Mouse (Mus musculus) CH12.LX (cell line): Measurements from ENCODE around the gene Msrb2. TPM values are rescaled to one million over a fixed set of nuclear protein-coding genes. Genes with fewer than 3 reads are reported as not detected.

Experiments used
- DNase-seq: peaks from one replicate; pipeline ENCODE4 v3.0.0-alpha.2; 2013; ENCODE audit errors: extremely low read depth
- H3K27ac ChIP-seq: 2 replicates; pipeline ENCODE4 v1.5.1; 2012; ENCODE audit warnings: low read depth, mild to moderate bottlenecking, control low read depth, moderate library complexity; ENCODE audit not compliant: insufficient read depth
- H3K27me3 ChIP-seq: replicated peaks from 2 replicates; pipeline ENCODE3; 2012; ENCODE audit warnings: inconsistent platforms
- H3K36me3 ChIP-seq, 2 experiments: replicated peaks in 1 of 2; 2 replicates each; pipeline versions ENCODE3 to v1.6.1; 2012; ENCODE audit warnings: inconsistent platforms in 1 of 2, low read length in 1 of 2, mild to moderate bottlenecking in 1 of 2, mixed read lengths in 1 of 2, moderate library complexity in 1 of 2; ENCODE audit not compliant: control insufficient read depth in 1 of 2, insufficient read depth in 1 of 2
- H3K4me1 ChIP-seq, 2 experiments: 2 replicates each; pipeline ENCODE4 v1.6.1; 2012; ENCODE audit warnings: inconsistent platforms in 1 of 2, moderate library complexity in 1 of 2; ENCODE audit not compliant: insufficient read depth in 2 of 2, control insufficient read depth in 1 of 2
- H3K4me2 ChIP-seq: 2 replicates; pipeline ENCODE4 v1.6.1; 2012; ENCODE audit warnings: low read depth, mild to moderate bottlenecking, control low read depth; ENCODE audit not compliant: poor library complexity, insufficient read depth, severe bottlenecking
- H3K4me3 ChIP-seq, 3 experiments: fragments of 150-350 bp in 1 of 3; sonication (generic) in 1 of 3; replicated peaks in 1 of 3; 2 replicates each; pipeline versions ENCODE3 to v1.5.1; 2011 to 2012; ENCODE audit warnings: low read depth in 2 of 3, low read length in 2 of 3, mild to moderate bottlenecking in 2 of 3, moderate library complexity in 2 of 3, control low read depth in 1 of 3, improper control_type of control experiment in 1 of 3, inconsistent platforms in 1 of 3, mixed read lengths in 1 of 3; ENCODE audit not compliant: poor library complexity in 1 of 3
- H3K79me2 ChIP-seq: replicated peaks from 2 replicates; pipeline ENCODE4 v1.6.1; 2012; ENCODE audit warnings: mild to moderate bottlenecking, moderate library complexity; ENCODE audit not compliant: control insufficient read depth, poor library complexity, insufficient read depth, severe bottlenecking; ENCODE audit errors: extremely low read depth
- H3K9ac ChIP-seq: 2 replicates; pipeline ENCODE4 v1.6.1; 2012; ENCODE audit warnings: low read depth, mild to moderate bottlenecking, control low read depth, moderate library complexity; ENCODE audit not compliant: insufficient read depth
- H3K9me3 ChIP-seq: replicated peaks from 2 replicates; pipeline ENCODE3; 2012; ENCODE audit warnings: low read length, inconsistent platforms, mixed read lengths
- BHLHE40 ChIP-seq: IDR thresholded peaks from 2 replicates; pipeline ENCODE4 v1.6.1; 2011; ENCODE audit warnings: mild to moderate bottlenecking, low read depth, low read length, improper control_type of control experiment
- CHD1 ChIP-seq: IDR thresholded peaks from 2 replicates; pipeline ENCODE4 v1.6.1; 2012; ENCODE audit warnings: low read depth, low read length, improper control_type of control experiment, inconsistent platforms
- CHD2 ChIP-seq: IDR thresholded peaks from 2 replicates; pipeline ENCODE4 v1.6.1; 2011; ENCODE audit warnings: low read length, improper control_type of control experiment
- CTCF ChIP-seq, 2 experiments: IDR thresholded peaks in 1 of 2; conservative IDR thresholded peaks in 1 of 2; 2 replicates each; pipeline ENCODE4 v1.5.1; 2011 to 2012; ENCODE audit warnings: low read depth in 2 of 2, low read length in 2 of 2, improper control_type of control experiment in 1 of 2, inconsistent platforms in 1 of 2, mild to moderate bottlenecking in 1 of 2, moderate library complexity in 1 of 2
- E2F4 ChIP-seq: IDR thresholded peaks from 2 replicates; pipeline ENCODE4 v1.6.1; 2011; ENCODE audit warnings: low read depth, low read length, improper control_type of control experiment; ENCODE audit not compliant: insufficient replicate concordance
- EP300 ChIP-seq: IDR thresholded peaks from 2 replicates; pipeline ENCODE4 v1.6.1; 2011; ENCODE audit warnings: low read length, improper control_type of control experiment
- ETS1 ChIP-seq: conservative IDR thresholded peaks from 2 replicates; pipeline ENCODE4 v1.6.1; 2012; ENCODE audit warnings: low read depth, mild to moderate bottlenecking, inconsistent platforms, low read length, improper control_type of control experiment, moderate library complexity
- GABPA ChIP-seq: IDR thresholded peaks from 2 replicates; pipeline ENCODE4 v1.6.1; 2012; ENCODE audit warnings: low read depth, low read length, improper control_type of control experiment, inconsistent platforms; ENCODE audit not compliant: insufficient replicate concordance
- IRF4 ChIP-seq: IDR thresholded peaks from 2 replicates; pipeline ENCODE4 v1.6.1; 2014; ENCODE audit warnings: low read depth, mild to moderate bottlenecking, inconsistent platforms, low read length, improper control_type of control experiment
- JUN ChIP-seq: IDR thresholded peaks from 2 replicates; pipeline ENCODE4 v1.6.1; 2011; ENCODE audit warnings: low read depth, mild to moderate bottlenecking, low read length, improper control_type of control experiment, moderate library complexity; ENCODE audit not compliant: insufficient read depth
- JUND ChIP-seq: conservative IDR thresholded peaks from 2 replicates; pipeline ENCODE4 v1.6.1; 2011; ENCODE audit warnings: low read depth, low read length, improper control_type of control experiment
- MAFK ChIP-seq: IDR thresholded peaks from 2 replicates; pipeline ENCODE4 v1.6.1; 2011; ENCODE audit warnings: low read length, improper control_type of control experiment; ENCODE audit not compliant: insufficient replicate concordance
- MAZ ChIP-seq: IDR thresholded peaks from 2 replicates; pipeline ENCODE4 v1.6.1; 2012; ENCODE audit warnings: low read depth, mild to moderate bottlenecking, inconsistent platforms, low read length, improper control_type of control experiment, moderate library complexity
- MEF2A ChIP-seq: IDR thresholded peaks from 2 replicates; pipeline ENCODE4 v1.6.1; 2014; ENCODE audit warnings: low read depth, mild to moderate bottlenecking, inconsistent platforms, low read length, improper control_type of control experiment, borderline replicate concordance
- MXI1 ChIP-seq: IDR thresholded peaks from 2 replicates; pipeline ENCODE4 v1.6.1; 2011; ENCODE audit warnings: mild to moderate bottlenecking, low read depth, low read length, improper control_type of control experiment
- NELFE ChIP-seq: IDR thresholded peaks from 2 replicates; pipeline ENCODE4 v1.6.1; 2011; ENCODE audit warnings: low read depth, low read length, improper control_type of control experiment
- POLR2A ChIP-seq: IDR thresholded peaks from 2 replicates; pipeline ENCODE4 v1.6.1; 2011; ENCODE audit warnings: low read depth, mild to moderate bottlenecking, improper control_type of control experiment, low read length
- POLR2AphosphoS2 ChIP-seq: IDR thresholded peaks from 2 replicates; pipeline ENCODE4 v1.6.1; 2011; ENCODE audit warnings: low read depth, low read length, improper control_type of control experiment
- RAD21 ChIP-seq: IDR thresholded peaks from 2 replicates; pipeline ENCODE4 v1.6.1; 2011; ENCODE audit warnings: low read depth, mild to moderate bottlenecking, low read length, improper control_type of control experiment, moderate library complexity
- RCOR1 ChIP-seq: conservative IDR thresholded peaks from 2 replicates; pipeline ENCODE4 v1.6.1; 2012; ENCODE audit warnings: low read depth, mild to moderate bottlenecking, inconsistent platforms, low read length, improper control_type of control experiment
- SIN3A ChIP-seq: IDR thresholded peaks from 2 replicates; pipeline ENCODE4 v1.6.1; 2012; ENCODE audit warnings: low read length, improper control_type of control experiment, inconsistent platforms
- SMC3 ChIP-seq: IDR thresholded peaks from 2 replicates; pipeline ENCODE4 v1.6.1; 2011; ENCODE audit warnings: low read depth, low read length, improper control_type of control experiment
- TBP ChIP-seq: conservative IDR thresholded peaks from 2 replicates; pipeline ENCODE4 v1.6.1; 2011; ENCODE audit warnings: low read depth, low read length, improper control_type of control experiment
- TCF12 ChIP-seq: IDR thresholded peaks from 2 replicates; pipeline ENCODE4 v1.6.1; 2014; ENCODE audit warnings: low read depth, mild to moderate bottlenecking, inconsistent platforms, low read length, improper control_type of control experiment
- USF1 ChIP-seq: IDR thresholded peaks from 2 replicates; pipeline ENCODE4 v1.6.1; 2014; ENCODE audit warnings: low read depth, mild to moderate bottlenecking, inconsistent platforms, low read length, improper control_type of control experiment
- ZKSCAN1 ChIP-seq: IDR thresholded peaks from 2 replicates; pipeline ENCODE4 v1.6.1; 2012; ENCODE audit warnings: low read depth, inconsistent platforms, low read length, improper control_type of control experiment, borderline replicate concordance
- ZMIZ1 ChIP-seq: IDR thresholded peaks from 2 replicates; pipeline ENCODE4 v1.6.1; 2012; ENCODE audit warnings: low read depth, mild to moderate bottlenecking, inconsistent platforms, low read length, improper control_type of control experiment
- ZNF384 ChIP-seq: IDR thresholded peaks from 2 replicates; pipeline ENCODE4 v1.6.1; 2012; ENCODE audit warnings: low read depth, low read length, improper control_type of control experiment, inconsistent platforms
- dilution Hi-C: fragments of 300-500 bp; cut with MboI; formaldehyde crosslinking; loops from 2 replicates; pipeline ENCODE4 v1.14.3; 2020; ENCODE audit warnings: low sequenced_read_pairs; ENCODE audit not compliant: extremely low pct_unique_long_range_greater_than_20kb, extremely low pct_ligation_motif_present
- in situ Hi-C: fragments of 300-500 bp; cut with MboI; formaldehyde crosslinking; loops from 3 replicates; pipeline ENCODE4 v1.14.3; 2019; ENCODE audit warnings: low sequenced_read_pairs, low pct_ligation_motif_present, low pct_unique_long_range_greater_than_20kb, mixed read lengths
- polyA plus RNA-seq: library from polyadenylated mRNA; unstranded; fragments of >175 nt; gene quantifications from 2 replicates; pipeline ENCODE4 v1.2.1, GENCODE M21; 2012; ENCODE audit warnings: low read depth; ENCODE audit not compliant: insufficient read length
- total RNA-seq, 2 experiments: library from RNA; depleted of rRNA; stranded (reverse); fragments of 300-350 nt in 1 of 2; fragments of >200 nt in 1 of 2; gene quantifications; 2 replicates each; pipeline ENCODE4 v1.2.3; 2012 to 2014

Msrb2 gene
- total and polyA plus RNA-seq, 3 experiments, result 9.0 to 27.8 (median 21.6) TPM

DNA sequence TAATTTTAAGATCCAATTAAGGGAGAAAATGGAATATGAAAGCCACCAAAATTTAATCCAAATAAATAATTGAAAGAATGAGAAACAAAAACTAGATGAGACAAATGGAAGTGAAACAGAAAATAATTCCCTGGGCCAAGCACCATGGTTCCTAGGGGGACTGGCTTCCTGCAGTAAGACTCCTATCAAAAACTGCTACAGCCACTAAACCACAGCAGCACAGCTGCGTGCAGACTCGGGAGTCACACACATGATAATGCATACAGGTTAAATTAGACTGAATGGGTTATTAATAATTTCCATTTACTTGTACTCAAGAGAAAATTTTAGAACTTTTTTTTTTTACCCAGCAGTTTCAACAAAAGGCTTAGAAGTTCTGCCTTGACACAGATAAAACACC lies 18.1 kb upstream of the Msrb2 start:
- Histone ChIP-seq H3K4me1 (peaks cover 4 to 10% of the 10 kb centered on the region in 2 experiments; a peak in 3 of 4 replicates), H3K9me3 (peaks cover 3% of the 10 kb centered on the region), H3K79me2 (no peaks in the 10 kb centered on the region), H3K4me3 (no peak overlapping the region)
- no peak for TF ChIP-seq JUND
- no peak for TF ChIP-seq ZMIZ1
- no peak for TF ChIP-seq GABPA
- no peak for TF ChIP-seq TCF12
- no peak for TF ChIP-seq IRF4
- TF ChIP-seq E2F4, result no peak
- no peak for TF ChIP-seq POLR2A
- TF ChIP-seq EP300, result no peak
- no peak for TF ChIP-seq NELFE
- no peak for TF ChIP-seq POLR2AphosphoS2
- TF ChIP-seq MAZ, result no peak
- TF ChIP-seq MXI1, result no peak
- TF ChIP-seq SMC3, result no peak
- no peak for TF ChIP-seq CHD2
- TF ChIP-seq BHLHE40, result no peak
- TF ChIP-seq CHD1, result no peak
- no peak for TF ChIP-seq RAD21
- no peak for TF ChIP-seq JUN
- TF ChIP-seq USF1, result no peak
- TF ChIP-seq, all 38 proteins: peak for 0
- dilution Hi-C loops, result no loop called here
- no peak overlapping the region for H3K27ac ChIP-seq
- in situ Hi-C loops, result no loop called here
- DNase-seq, result no peak
- H3K27me3 ChIP-seq, result no peaks in the 10 kb centered on the region
- H3K4me2 ChIP-seq, result no peak overlapping the region
- H3K36me3 ChIP-seq, result no peaks in the 10 kb centered on the region
- H3K9ac ChIP-seq, result no peak overlapping the region

- no peak for DNase-seq
- H3K27me3 ChIP-seq, result no peaks in the 10 kb centered on the region
- H3K4me2 ChIP-seq, result no peak overlapping the region
- no peaks in the 10 kb centered on the region for H3K9me3 ChIP-seq
- in situ Hi-C loops, result no loop called here
- no peaks in the 10 kb centered on the region for H3K79me2 ChIP-seq
- H3K9ac ChIP-seq, result no peak overlapping the region
- H3K36me3 ChIP-seq, result no peaks in the 10 kb centered on the region
- TF ChIP-seq MEF2A, result no peak
- TF ChIP-seq E2F4, result no peak
- TF ChIP-seq RCOR1, result no peak
- TF ChIP-seq SIN3A, result no peak
- TF ChIP-seq ZNF384, result no peak
- TF ChIP-seq GABPA, result no peak
- TF ChIP-seq SMC3, result no peak
- TF ChIP-seq IRF4, result no peak
- no peak for TF ChIP-seq ETS1
- no peak for TF ChIP-seq MAZ
- no peak for TF ChIP-seq JUND
- no peak for TF ChIP-seq MXI1
- TF ChIP-seq CTCF (conservative IDR thresholded peaks at IDR 0.05 in 1 of 2, IDR thresholded peaks at IDR 0.05 in 1 of 2; ENCODE audit: low read depth in 2 of 2, low read length in 2 of 2), result no peak
- TF ChIP-seq TBP, result no peak
- TF ChIP-seq USF1, result no peak
- no peak for TF ChIP-seq ZKSCAN1
- TF ChIP-seq MAFK, result no peak
- TF ChIP-seq EP300, result no peak
- no peak for TF ChIP-seq POLR2AphosphoS2
- no peak overlapping the region for H3K27ac ChIP-seq
- H3K4me1 ChIP-seq, result no peaks in the 10 kb centered on the region
- no peak overlapping the region for H3K4me3 ChIP-seq
- dilution Hi-C loops, result no loop called here
These were observed 8.4 kb upstream of the Msrb2 start for GRCm38 (mm10) chr2:19362880-19363279.
